Comparison of ENCODE assay signal across 36 mouse cellular contexts in genomic region chr17:85725988-85726387, GRCm38 (mm10). TPM values are rescaled to one million over a fixed set of nuclear protein-coding genes. Genes with fewer than 3 reads are reported as not detected.
DNase-seq lines count a peak whose midpoint lies in the region; ATAC-seq and TF ChIP-seq lines count a peak whose summit lies in the region.
"Had no signal": no experiment of that assay in that cellular context is flagged by ENCODE, and none has a peak within 500 bp of the region (broad histone marks: within the 10 kb centered on the region; RNA-seq: fewer than 3 reads in every experiment).

No protein-coding gene starts in this region.

- H3K27ac ChIP-seq in liver, embryonic 12.5 days, result no peak overlapping the region
- no peak overlapping the region for H3K27ac ChIP-seq in liver, postnatal 0 days (ENCODE audit: low read depth)
- no peak overlapping the region for H3K27ac ChIP-seq in hindbrain, embryonic 11.5 days (ENCODE audit: low read depth, low read length)
- H3K27ac ChIP-seq: forebrain, embryonic 15.5 days; heart, adult 2 months; heart, embryonic 15.5 days; hindbrain, embryonic 12.5 days; hindbrain, postnatal 0 days; intestine, embryonic 15.5 days; layer of hippocampus, adult 2 months; left cerebral cortex, adult 2 months; limb, embryonic 12.5 days; stomach, postnatal 0 days had no signal

- no peak for TF ChIP-seq EP300 in liver, postnatal 0 days (IDR thresholded peaks at IDR 0.05; ENCODE audit: low read depth)

- no peaks in the 10 kb centered on the region for H3K27me3 ChIP-seq in liver, embryonic 12.5 days (replicated peaks)
- no peaks in the 10 kb centered on the region for H3K27me3 ChIP-seq in liver, postnatal 0 days (ENCODE audit: insufficient read depth, low read length)
- H3K27me3 ChIP-seq in hindbrain, embryonic 11.5 days (ENCODE audit: control insufficient read depth, insufficient read depth, low read length), result no peaks in the 10 kb centered on the region
- H3K27me3 ChIP-seq: forebrain, embryonic 15.5 days; heart, embryonic 15.5 days; intestine, embryonic 15.5 days had no signal

- DNase-seq in liver, postnatal 0 days, result no peak
- DNase-seq in c-Kit-positive CD71-positive TER-119-negative erythroid progenitor cells, embryonic 14.5 days (ENCODE audit: low read depth), result peak; percentile 23
- DNase-seq in hindbrain, embryonic 11.5 days (ENCODE audit: low spot score), result no peak
- DNase-seq in ovary, postnatal 36 days (ENCODE audit: low spot score), result no peak
- DNase-seq: adrenal gland, adult 8-10 months; B cell, adult 2 months; cerebellum, adult 18-20 months; cerebellum, postnatal 14 days; gastrocnemius, postnatal 36 days; heart, adult 2 months; kidney, adult 2 months; kidney, postnatal 36 days; lung, adult 18-20 months; lung, postnatal 4 days; midbrain, embryonic 14.5 days; retina, postnatal 1 day; right cerebral cortex, postnatal 25 days; spleen, adult 18-20 months; thymus, adult 18-20 months; thymus, postnatal 25 days had no signal

- peak; percentile 52; the same call in 1 of the 2 replicates for ATAC-seq in liver, embryonic 12.5 days
- ATAC-seq in liver, postnatal 0 days, result no peak
- peak; percentile 97 for ATAC-seq in erythroblast, adult 5-6 weeks (replicated peaks; ENCODE audit: low FRiP score, poor library complexity, severe bottlenecking)
- peak; percentile 91 for ATAC-seq in megakaryocyte progenitor cell, adult 5-6 weeks (replicated peaks; ENCODE audit: poor library complexity)
- no peak for ATAC-seq in hindbrain, embryonic 11.5 days (ENCODE audit: low FRiP score)
- ATAC-seq: activated CD4-positive, CD25-positive, alpha-beta regulatory T cell, adult 4 months; forebrain, embryonic 15.5 days; hindbrain, postnatal 0 days; intestine, embryonic 15.5 days; lung, postnatal 0 days had no signal

- H3K4me2 ChIP-seq in liver, embryonic 12.5 days, result no peak overlapping the region
- H3K4me2 ChIP-seq in liver, postnatal 0 days (ENCODE audit: low read depth, low read length), result no peak overlapping the region
- H3K4me2 ChIP-seq in hindbrain, embryonic 11.5 days (replicated peaks; ENCODE audit: low read depth, low read length), result no peak overlapping the region
- H3K4me2 ChIP-seq: forebrain, embryonic 15.5 days; heart, embryonic 15.5 days; hindbrain, embryonic 12.5 days; intestine, embryonic 15.5 days; limb, embryonic 12.5 days had no signal

- H3K9me3 ChIP-seq in liver, embryonic 12.5 days (replicated peaks), result no peaks in the 10 kb centered on the region
- no peaks in the 10 kb centered on the region for H3K9me3 ChIP-seq in liver, postnatal 0 days (ENCODE audit: low read length)
- no peaks in the 10 kb centered on the region for H3K9me3 ChIP-seq in hindbrain, embryonic 11.5 days (ENCODE audit: control insufficient read depth, low read length)
- H3K9me3 ChIP-seq: forebrain, embryonic 15.5 days; heart, embryonic 15.5 days; hindbrain, embryonic 12.5 days; intestine, embryonic 15.5 days; limb, embryonic 12.5 days had no signal

- H3K36me3 ChIP-seq in liver, embryonic 12.5 days, result no peaks in the 10 kb centered on the region
- no peaks in the 10 kb centered on the region for H3K36me3 ChIP-seq in liver, postnatal 0 days (replicated peaks; ENCODE audit: insufficient read depth, low read length)
- no peaks in the 10 kb centered on the region for H3K36me3 ChIP-seq in hindbrain, embryonic 11.5 days (ENCODE audit: control insufficient read depth, insufficient read depth, low read length)
- H3K36me3 ChIP-seq: forebrain, embryonic 15.5 days; heart, embryonic 15.5 days; hindbrain, embryonic 12.5 days; intestine, embryonic 15.5 days; limb, embryonic 12.5 days had no signal

- no peak overlapping the region for H3K9ac ChIP-seq in liver, embryonic 12.5 days
- no peak overlapping the region for H3K9ac ChIP-seq in liver, postnatal 0 days (replicated peaks)
- no peak overlapping the region for H3K9ac ChIP-seq in hindbrain, embryonic 11.5 days (ENCODE audit: low read depth, low read length)
- H3K9ac ChIP-seq: forebrain, embryonic 15.5 days; heart, embryonic 15.5 days; hindbrain, embryonic 12.5 days; intestine, embryonic 15.5 days; limb, embryonic 12.5 days had no signal

- H3K4me3 ChIP-seq in liver, embryonic 12.5 days, result no peak overlapping the region
- no peak overlapping the region for H3K4me3 ChIP-seq in liver, postnatal 0 days (ENCODE audit: low read depth, low read length)
- no peak overlapping the region for H3K4me3 ChIP-seq in hindbrain, embryonic 11.5 days (ENCODE audit: low read depth, low read length)
- H3K4me3 ChIP-seq: forebrain, embryonic 15.5 days; heart, adult 2 months; heart, embryonic 15.5 days; hindbrain, embryonic 12.5 days; intestine, embryonic 15.5 days; layer of hippocampus, adult 2 months; left cerebral cortex, adult 2 months; limb, embryonic 12.5 days had no signal

- no peaks in the 10 kb centered on the region for H3K4me1 ChIP-seq in liver, embryonic 12.5 days
- H3K4me1 ChIP-seq in liver, postnatal 0 days (ENCODE audit: insufficient read depth), result no peaks in the 10 kb centered on the region
- no peaks in the 10 kb centered on the region for H3K4me1 ChIP-seq in hindbrain, embryonic 11.5 days (replicated peaks; ENCODE audit: control insufficient read depth, insufficient read depth, low read length)
- H3K4me1 ChIP-seq: hindbrain, embryonic 12.5 days; intestine, embryonic 15.5 days; limb, embryonic 12.5 days had no signal

- WGBS in liver, embryonic 12.5 days (ENCODE audit: insufficient replicate concordance), result 67% methylated on average over 9 of the region's 9 CpGs
- 82% methylated on average over 9 of the region's 9 CpGs for WGBS in liver, postnatal 0 days (ENCODE audit: insufficient replicate concordance)
- WGBS in hindbrain, embryonic 11.5 days, result 92% methylated on average over 9 of the region's 9 CpGs

- no peak for TF ChIP-seq CTCF in liver, postnatal 0 days (IDR thresholded peaks at IDR 0.05; ENCODE audit: low read depth)

RNA-seq across cellular contexts. Expression of gene Six2, which starts 37.9 kb away (rescaled TPM):
- polyA plus RNA-seq in liver, embryonic 12.5 days (2016; fragmentation: Nextera tagmentation; extraction: Ambion mirVana), result 0.11 and 0.30 TPM in 2 replicates
- polyA plus RNA-seq in liver, postnatal 0 days (2015; fragmentation: Nextera tagmentation; extraction: Ambion mirVana), result not detected in 2 replicates
- total RNA-seq in erythroblast, adult 5-6 weeks (2015; ENCODE audit: low replicate concordance), result not detected in 2 replicates
- not detected in 2 replicates for total RNA-seq in erythroblast, adult 5-6 weeks (2017; ENCODE audit: low replicate concordance)
- total RNA-seq in megakaryocyte progenitor cell, adult 5-6 weeks (2015), result not detected in 2 replicates
- total RNA-seq in megakaryocyte progenitor cell, adult 5-6 weeks (2017), result not detected in 2 replicates
- polyA plus RNA-seq in hindbrain, embryonic 11.5 days (2014; fragmentation: Nextera tagmentation; extraction: Ambion mirVana), result 6.8 and 8.3 TPM in 2 replicates
- total RNA-seq: monocyte, adult 5-6 weeks had no signal
- polyA plus RNA-seq: activated CD4-positive, CD25-positive, alpha-beta regulatory T cell, adult 4 months; lung, postnatal 0 days; neural tube, embryonic 14.5 days had no signal

Comparison
In these comparisons a context has a peak if more than half of its experiments do, and no peak if none do; other contexts are left out.
1. ATAC-seq: peak in liver, embryonic 12.5 days (single experiment), erythroblast, adult 5-6 weeks (single experiment) and megakaryocyte progenitor cell, adult 5-6 weeks (single experiment); none in liver, postnatal 0 days (single experiment) and hindbrain, embryonic 11.5 days (single experiment).